Mouse (Mus musculus): ENCODE measurements at regions not wholly inside any gene's neighbourhood (a gene's known extent, or its start where the extent isn't known, plus 50 kb on each side); places are given as distances from the start of the nearest gene placed in this dataset.

- DNase-seq, result no peak
Observed at GRCm38 (mm10) chr2:136617138-136617537, 96.1 kb upstream of the Snap25 start.

- no peak for DNase-seq
Observed at GRCm38 (mm10) chr2:136618114-136618513, 95.1 kb upstream of the Snap25 start.

DNA sequence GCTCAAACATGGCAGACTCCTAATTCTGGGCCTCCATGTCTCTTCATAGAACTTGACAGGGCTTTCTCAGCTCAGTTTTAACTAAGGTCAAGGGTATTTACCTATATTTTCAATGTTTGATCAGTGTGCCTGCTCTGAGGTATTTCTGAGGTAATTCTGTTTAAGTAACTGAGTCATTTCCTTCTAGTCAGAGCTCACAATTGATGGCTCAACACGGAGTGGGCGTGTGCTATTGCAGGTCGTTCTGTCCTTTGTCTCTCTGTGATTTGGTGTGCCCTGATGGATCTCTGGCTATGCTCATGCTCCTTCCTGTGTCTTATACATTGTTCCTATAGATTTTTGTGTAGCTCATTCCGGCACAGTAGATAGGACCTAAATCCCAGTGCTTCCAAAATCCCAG is 92.9 kb upstream of the Snap25 start:
- DNase-seq, result no peak

- DNase-seq, result no peak
Observed at GRCm38 (mm10) chr2:136620969-136621368, 92.3 kb upstream of the Snap25 start.

DNA sequence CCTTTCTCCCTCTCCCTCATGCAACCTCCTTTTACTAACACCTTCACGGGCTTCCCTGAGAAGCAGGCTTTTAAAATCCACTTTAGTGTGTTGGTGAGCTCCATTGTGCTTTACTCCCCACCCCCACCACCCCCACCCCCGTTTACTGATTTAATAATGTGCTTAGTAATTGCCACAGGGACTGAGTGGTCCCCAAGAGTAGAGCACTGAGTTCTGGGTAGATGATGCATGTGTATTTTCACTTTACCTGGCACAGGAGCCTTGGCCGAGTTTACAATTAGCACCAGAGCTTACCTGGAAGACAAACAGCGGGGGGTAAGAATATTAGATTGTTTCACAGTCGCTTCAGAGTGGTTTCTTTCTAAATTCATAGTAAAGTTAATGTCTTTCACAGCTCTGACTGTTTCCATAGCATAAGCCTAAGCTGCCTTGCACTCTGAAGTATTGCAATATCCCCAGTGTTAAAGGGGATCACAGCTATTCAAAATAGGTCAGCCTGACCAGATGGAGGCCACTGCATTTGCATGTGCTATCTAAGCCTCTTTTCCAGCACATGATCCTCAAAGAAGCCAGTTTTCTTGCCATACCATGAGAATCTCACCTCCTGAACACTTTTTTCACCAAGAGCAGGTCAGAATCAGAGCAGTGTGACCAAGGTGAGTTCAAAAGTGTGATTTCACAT is 89.3 kb upstream of the Snap25 start:
- DNase-seq, result no peak

DNA sequence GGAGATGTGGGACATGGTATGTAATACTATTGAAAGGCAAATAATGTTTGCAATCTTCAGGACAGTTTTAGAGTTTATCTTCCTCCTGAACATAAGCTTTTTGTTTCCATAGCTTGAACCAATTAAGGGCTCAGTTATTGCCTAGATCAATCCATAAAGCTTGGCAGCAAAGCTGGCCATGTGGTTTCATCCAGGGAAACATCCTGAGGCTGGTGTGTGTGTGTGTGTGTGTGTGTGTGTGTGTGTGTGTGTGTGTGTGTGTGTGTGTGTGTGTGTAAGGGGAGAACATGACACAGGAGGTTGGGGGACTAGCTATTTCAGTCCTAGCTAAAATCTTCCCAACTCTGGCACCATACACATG is 88.8 kb upstream of the Snap25 start:
- no peak for DNase-seq

- no peak for DNase-seq
Observed at GRCm38 (mm10) chr2:136646917-136647316, 66.3 kb upstream of the Snap25 start.

DNA sequence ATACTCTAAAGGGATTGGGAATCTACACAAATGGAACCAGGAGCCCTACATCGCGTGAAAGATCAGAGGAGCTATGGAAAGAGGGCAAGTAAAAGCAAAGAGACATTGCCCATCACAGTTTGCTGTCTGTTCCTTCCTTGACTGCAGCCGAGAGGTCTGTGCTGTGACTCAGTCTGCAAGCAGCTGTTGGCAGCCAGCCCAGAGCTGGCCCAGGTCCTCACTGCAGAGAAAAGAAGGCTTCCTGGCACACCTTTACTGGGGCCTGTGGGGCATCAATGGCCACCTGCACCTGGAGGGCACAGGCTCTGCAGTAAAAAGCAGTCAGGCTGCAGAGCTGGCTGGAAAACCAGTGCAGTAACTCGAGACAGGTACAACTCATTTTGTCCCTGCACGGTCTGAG is 64.6 kb upstream of the Snap25 start:
- peak; percentile 12 for DNase-seq

- no peak for DNase-seq
Observed at GRCm38 (mm10) chr2:136650721-136651120, 62.5 kb upstream of the Snap25 start.

GRCm38 (mm10) chr2:136652206-136653003 is 60.8 kb upstream of the Snap25 start:
- no peak for DNase-seq

Measured in layer of hippocampus, adult 9-11 months (tissue).